Mouse (Mus musculus): ENCODE measurements around the gene Ncbp2. TPM values are rescaled to one million over a fixed set of nuclear protein-coding genes. Genes with fewer than 3 reads are reported as not detected.

Ncbp2 gene
- 10 to 100 TPM; 23.8 to 24.5 TPM for total RNA-seq (2023)

GRCm38 (mm10) chr16:31948345-31948774, at the start of gene Ncbp2, which contains the start of gene 0610012G03Rik:
Gene Ncbp2 (plus strand): TSS chr16:31948513.
Gene 0610012G03Rik (minus strand): TSS chr16:31948494.

DNA sequence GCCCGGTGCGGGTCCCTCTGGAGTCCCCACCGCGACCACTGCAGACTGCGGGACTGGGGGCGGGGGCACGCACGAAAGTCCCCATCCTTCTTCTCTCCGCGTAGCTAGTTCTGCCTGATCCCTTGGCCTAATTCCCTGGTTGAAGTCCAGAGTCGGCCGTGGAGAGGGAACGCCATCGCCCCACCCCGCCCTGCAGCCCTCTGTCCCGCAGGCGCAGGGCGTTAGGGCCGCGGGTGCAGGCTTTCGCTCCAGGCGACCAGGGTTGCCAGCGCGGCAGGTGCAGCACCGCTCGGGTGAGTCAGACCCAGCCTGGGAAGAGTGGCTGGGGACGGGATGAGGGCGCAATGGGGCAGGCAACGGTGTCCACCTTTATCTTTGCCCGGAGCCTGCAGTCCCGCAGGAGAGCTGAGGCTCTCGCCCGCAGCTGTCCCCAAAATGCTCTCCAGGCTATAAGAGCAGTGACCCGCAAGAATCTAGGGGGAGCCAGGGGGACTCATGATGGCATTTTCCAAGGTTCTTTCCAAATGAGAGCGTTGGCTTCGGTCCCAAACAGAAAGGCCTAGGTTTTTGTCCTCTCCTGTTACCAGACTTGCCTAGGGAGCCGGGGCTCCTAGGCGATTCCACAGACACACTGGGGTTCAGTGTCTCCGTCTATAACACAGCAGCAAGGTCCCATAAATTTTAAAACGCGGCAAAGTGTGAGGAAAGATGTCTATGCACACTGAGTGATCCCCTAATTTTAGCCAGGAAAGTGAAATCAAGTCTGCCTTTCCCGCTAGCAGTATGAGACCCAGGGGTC, 14.4 kb upstream of the Ncbp2 start, which contains the start of gene Pigz:
TSS of gene Pigz (plus strand) at position 101 of the 799 bp plus-strand sequence.

DNA sequence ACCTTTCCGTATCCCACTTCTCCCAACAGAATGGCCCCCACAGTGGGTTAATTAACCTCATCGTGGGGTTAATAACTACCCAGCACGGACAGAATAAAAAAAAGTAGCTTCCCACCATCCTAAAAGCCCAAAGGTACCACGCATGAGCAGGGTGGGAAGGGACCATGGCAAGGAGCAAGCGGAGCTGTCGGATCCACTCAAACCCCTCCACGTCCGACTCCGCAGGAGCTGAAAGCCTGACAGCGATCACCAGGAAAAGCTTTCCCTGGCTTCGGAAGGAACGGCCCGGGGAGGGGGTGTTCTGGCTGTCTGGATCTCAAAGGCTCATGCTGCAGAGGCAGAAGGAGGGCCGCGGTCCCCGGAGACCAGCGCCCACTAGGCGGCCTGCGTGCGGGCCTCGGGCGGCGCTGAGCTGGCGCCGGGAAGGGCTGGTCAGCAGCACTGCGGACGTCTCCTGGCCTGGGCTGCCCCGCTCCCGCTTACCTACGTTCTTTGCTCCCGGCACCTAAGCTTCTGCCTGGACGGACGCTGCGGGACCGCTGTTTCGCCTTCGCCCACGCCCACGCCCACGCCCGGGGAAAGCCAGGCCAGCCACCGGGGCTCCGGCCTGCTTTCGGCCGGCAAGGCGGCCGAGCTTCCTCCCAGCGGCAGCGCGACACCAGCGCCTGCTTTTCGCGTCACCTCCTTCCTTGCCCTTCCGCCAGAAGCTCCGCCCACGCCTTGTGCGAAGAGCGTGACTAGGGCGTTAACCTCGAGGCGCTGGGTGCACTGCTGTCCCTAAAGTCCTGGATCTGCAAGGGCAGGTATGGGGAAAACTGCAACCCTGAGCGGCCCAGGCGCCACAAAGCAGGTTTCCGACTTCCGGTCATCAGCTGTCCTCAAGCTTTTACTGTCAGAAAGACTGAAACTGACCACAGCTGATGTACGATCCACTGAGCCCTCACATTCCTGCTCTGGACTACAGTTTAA, 54.5 kb downstream of the Ncbp2 start, which contains the start of gene Senp5:
TSS of gene Senp5 (minus strand) at position 779 of the 969 bp plus-strand sequence.

Other genes with a start within 250 kb of the Ncbp2 start
- gene Meltf, start 69.7 kb upstream of the Ncbp2 start, total RNA-seq (2023): not detected
- gene Pigz, start 14.7 kb upstream of the Ncbp2 start, total RNA-seq (2023): 1 to 10 TPM; 4.8 to 5.7 TPM
- gene 0610012G03Rik, start within 50 bp of the Ncbp2 start, total RNA-seq (2023): 10 to 100 TPM; 22.1 to 23.9 TPM
- 10 to 100 TPM; 23.0 to 24.2 TPM for gene Senp5, start 54.8 kb downstream of the Ncbp2 start, total RNA-seq (2023)
- 10 to 100 TPM; 83.5 to 88.0 TPM for gene Pak2, start 130.8 kb downstream of the Ncbp2 start, total RNA-seq (2023)
- gene Pigx, start 151.2 kb downstream of the Ncbp2 start, total RNA-seq (2023): 10 to 100 TPM; 32.8 to 39.1 TPM
- 1 to 10 TPM; 2.6 to 3.1 TPM for gene Cep19, start 151.3 kb downstream of the Ncbp2 start, total RNA-seq (2023)
- 100 to 1,000 TPM; 408 to 451 TPM for gene Nrros, start 217.1 kb downstream of the Ncbp2 start, total RNA-seq (2023)
- gene Bex6, start 231.3 kb downstream of the Ncbp2 start, total RNA-seq (2023): 1 to 10 TPM; 2.2 to 5.3 TPM